Mouse (Mus musculus): ENCODE results near the gene Cyp4a32.
"Not testable (repeated sequence)": the region's sequence is repeated elsewhere in the genome, so short reads cannot be mapped to it uniquely, and the experiment has no call there.

The Cyp4a32 gene

DNA sequence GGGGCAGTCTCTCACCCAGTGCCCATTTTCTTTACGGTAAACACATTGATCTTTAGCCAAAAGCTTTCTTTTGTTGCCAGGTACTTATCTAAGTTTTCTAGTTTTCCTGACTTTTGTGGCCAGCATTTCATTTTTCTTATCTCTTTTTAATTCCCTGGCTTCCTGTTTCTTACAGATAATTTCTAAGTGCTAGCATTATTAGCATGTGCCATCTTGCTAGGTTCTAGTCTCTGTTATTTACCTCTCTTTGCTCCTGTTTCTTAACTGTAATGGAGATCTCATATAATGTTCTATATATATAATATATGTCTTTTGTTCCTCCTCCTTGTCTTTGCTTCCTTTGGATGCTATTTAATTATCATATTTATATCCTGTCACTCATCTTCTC lies 55.8 kb downstream of the Cyp4a32 start:
- not testable (repeated sequence) for DNase-seq (ENCODE audit: low spot score in 2 of 2)

DNA sequence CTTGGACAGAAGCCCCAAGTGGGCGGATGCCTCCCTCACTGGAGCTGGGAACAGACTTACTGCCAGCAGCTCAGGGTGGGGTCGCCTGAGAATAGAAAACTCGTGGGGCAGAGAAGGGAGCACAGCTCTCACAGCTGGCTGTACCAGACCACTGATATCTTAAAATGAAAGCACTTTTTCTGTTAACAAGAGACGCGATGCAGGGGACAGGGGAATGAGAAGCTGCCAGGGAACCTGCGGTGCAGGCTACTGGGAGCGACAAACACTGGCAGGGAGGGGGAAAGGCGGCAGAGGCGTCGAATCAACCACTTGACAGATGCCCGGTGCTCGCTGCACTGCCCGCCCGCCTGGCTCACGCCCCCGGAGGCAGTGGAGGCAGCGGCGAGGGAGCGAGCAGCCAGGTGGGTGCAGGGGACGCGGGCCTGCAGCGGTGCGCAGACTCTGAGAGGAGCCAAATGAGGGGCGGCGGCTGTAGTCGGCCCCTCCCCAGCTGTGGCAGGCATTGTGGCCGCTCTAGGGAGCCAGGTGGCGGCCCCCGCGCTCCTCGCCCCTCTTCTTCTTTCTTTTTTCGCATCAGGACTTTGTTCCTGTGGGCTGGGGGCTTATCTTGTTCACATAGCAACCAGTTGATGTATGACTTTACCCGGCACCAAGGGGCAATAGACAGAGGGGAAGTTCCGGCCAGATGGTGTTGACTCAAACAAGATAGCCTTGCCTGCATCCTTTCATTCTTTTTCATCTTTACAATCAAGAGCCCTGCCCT lies 56.5 kb downstream of the Cyp4a32 start:
- DNase-seq (ENCODE audit: low spot score in 2 of 2) = no peak

DNA sequence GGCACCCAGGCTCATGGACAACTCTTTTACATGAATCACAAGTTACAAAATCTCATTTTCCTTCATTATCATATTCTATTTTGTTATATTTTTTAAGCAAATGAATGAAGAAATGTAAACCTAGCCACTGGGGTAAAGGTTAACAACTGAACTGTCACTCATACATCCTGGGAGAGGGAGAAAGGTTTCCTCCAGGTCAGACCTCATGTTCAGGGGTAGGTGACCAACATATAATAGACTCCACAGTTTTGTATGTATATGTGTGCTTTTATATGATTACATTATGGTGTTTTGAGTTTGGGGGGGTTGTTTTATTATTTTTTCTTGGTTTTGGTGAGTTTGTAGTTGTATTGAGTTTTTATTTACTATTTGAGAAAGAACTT lies 57.1 kb downstream of the Cyp4a32 start:
- no peak for DNase-seq (ENCODE audit: low spot score in 2 of 2)

- DNase-seq (ENCODE audit: low spot score in 2 of 2) = no peak
These were observed 58.4 kb downstream of the Cyp4a32 start for GRCm38 (mm10) chr4:115659190-115659589.
